Mouse (Mus musculus): ENCODE measurements at regions not wholly inside any gene's neighbourhood (a gene's known extent, or its start where the extent isn't known, plus 50 kb on each side); places are given as distances from the start of the nearest gene placed in this dataset.
"Not testable (repeated sequence)": the region's sequence is repeated elsewhere in the genome, so short reads cannot be mapped to it uniquely, and the experiment has no call there.

DNA sequence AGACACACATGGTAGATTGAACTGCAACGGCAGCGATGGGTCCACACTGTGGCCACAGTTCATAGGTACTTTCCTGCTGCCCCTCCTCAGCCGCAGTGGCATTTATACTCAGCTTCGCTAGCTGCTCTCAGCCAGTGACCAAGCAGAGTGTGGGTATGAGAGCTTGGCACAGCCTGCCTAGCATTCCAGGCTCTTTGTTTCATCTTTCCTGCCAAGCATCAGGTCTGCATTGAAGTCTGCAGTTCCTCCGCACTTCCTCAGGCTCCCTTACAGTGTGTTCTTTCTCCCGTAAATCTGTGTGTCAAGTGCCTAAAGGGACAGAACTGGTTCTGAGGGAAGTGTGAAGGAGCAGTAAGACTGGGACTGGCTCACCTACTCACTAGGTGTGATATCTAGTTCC is 194.6 kb upstream of the Daam1 start:
- no peaks in the 10 kb centered on the region for H3K79me2 ChIP-seq (ENCODE audit: inconsistent target)
- no peaks in the 10 kb centered on the region for H3K36me3 ChIP-seq (ENCODE audit: inconsistent target)
- 89% methylated on average over 6 of the region's 6 CpGs for WGBS (ENCODE audit: missing documents)
- no peak overlapping the region for H3K4me3 ChIP-seq (ENCODE audit: inconsistent target)
- no peak overlapping the region for H3K27ac ChIP-seq

DNA sequence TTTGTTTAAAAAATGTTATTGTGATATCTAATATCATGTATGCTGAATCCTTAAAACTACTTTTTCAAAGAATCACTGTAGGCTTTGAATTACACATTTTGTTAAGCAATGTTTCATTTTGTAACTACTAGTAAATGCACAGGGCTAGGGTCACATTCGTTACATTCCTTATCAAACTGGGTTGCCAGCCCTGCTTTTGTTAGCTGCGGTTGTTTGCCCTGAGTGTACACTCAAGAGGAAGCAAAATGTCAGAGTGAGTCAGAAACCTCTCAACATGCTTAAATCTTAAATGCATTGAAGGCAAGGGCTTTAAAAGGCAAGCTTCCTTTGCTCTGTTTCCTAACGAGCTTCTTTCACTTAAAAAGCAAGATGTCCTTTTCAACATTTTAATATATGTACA is 193.6 kb upstream of the Daam1 start:
- Histone ChIP-seq H3K79me2 (ENCODE audit: inconsistent target) (no peaks in the 10 kb centered on the region), H3K4me3 (ENCODE audit: inconsistent target) (no peak overlapping the region), H3K36me3 (ENCODE audit: inconsistent target) (no peaks in the 10 kb centered on the region), H3K27ac (no peak overlapping the region)
- WGBS (ENCODE audit: missing documents), result 58% methylated on average over 3 of the region's 3 CpGs

DNA sequence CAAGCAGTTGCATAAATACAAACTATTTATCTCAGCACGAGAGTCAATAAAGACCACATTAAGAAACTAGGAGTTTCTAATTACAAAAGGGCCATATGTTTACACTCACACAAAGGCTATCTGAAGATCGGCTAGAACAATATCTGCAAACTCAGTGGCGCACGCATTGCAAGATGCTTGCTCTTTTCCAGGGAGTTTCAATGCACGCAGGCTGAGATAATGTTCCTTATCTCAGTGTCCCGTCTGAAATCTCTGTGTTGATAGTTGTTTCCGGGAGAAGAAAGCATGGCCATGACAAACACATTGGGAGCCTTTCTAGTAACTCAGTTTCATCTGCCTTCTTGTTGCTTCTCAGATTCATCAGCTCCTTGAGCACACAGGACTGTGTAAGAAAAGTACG is 192.6 kb upstream of the Daam1 start:
- Histone ChIP-seq H3K36me3 (ENCODE audit: inconsistent target) (no peaks in the 10 kb centered on the region), H3K79me2 (ENCODE audit: inconsistent target) (no peaks in the 10 kb centered on the region), H3K27ac (no peak overlapping the region), H3K4me3 (ENCODE audit: inconsistent target) (no peak overlapping the region)
- 82% methylated on average over 8 of the region's 8 CpGs for WGBS (ENCODE audit: missing documents)

DNA sequence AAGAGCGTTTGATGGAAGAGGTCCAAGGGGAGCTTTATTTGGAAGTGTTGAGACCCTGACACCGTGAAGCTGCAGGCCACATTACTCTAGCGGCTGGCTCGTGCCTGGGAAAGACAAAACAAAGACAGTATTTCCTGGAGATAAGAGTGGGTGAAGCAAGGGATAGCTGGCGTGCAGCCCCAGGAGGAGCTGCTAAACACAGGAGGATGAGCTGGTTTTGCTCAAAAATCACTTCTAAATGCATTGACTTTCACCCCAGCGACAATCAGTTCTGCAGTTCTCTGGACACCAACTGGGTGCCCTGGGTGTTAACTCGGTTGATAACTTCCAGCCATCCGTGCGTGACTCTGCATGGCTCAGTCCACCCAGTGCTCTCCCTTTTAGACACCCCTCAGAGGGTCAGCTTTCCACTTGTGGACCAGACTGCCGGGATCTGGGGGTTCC is 190.8 kb upstream of the Daam1 start:
- Histone ChIP-seq H3K27ac (no peak overlapping the region), H3K36me3 (ENCODE audit: inconsistent target) (no peaks in the 10 kb centered on the region), H3K79me2 (ENCODE audit: inconsistent target) (no peaks in the 10 kb centered on the region), H3K4me3 (ENCODE audit: inconsistent target) (no peak overlapping the region)
- WGBS (ENCODE audit: missing documents), result 86% methylated on average over 10 of the region's 10 CpGs

DNA sequence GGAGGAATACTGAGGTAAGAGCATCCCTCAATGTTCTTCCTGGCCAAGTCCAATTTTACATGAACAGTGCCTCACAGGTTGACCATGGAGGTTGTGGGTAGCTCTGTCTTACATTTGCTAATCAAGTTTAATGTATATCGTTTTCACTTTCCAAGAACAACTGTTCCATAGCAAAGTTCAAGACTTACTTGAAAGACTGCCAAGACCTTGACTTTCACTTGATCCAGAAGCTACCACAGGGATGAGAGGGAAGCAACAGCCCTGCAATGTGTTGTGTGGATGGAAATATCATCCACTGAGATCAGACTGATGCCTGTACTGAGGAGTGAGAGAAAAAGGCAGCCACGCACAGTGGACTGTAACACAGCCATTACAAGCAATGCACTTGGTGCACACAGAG is 189.4 kb upstream of the Daam1 start:
- H3K36me3 ChIP-seq (ENCODE audit: inconsistent target), result no peaks in the 10 kb centered on the region
- no peak overlapping the region for H3K4me3 ChIP-seq (ENCODE audit: inconsistent target)
- WGBS (ENCODE audit: missing documents), result 100% methylated on average over 2 of the region's 2 CpGs
- no peak overlapping the region for H3K27ac ChIP-seq
- no peaks in the 10 kb centered on the region for H3K79me2 ChIP-seq (ENCODE audit: inconsistent target)

DNA sequence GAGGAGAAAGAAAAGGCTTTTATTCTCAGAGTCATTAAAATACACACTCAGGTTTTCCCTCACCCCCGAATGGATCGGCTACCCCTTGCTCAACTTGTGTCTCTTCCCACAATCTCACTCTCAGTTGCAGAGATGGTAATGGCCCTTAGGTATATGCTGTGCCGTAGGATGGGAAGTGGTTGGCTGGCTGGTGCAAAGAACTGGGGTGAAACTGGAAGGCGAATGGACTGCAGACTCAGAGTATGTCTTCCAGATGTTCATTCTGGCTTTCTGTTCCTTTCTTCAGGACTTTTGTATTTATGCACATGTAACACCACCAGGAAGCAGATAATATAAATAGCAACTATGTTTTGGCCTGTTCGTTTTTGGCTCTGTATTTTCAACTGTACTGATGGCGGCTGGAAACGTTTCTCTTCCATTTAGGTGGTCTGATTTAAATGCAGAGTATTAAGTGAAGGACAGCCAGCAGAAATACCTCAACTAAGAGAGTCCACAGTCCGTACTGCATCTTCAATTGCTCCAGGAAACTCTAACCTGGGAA is 188.0 kb upstream of the Daam1 start:
- H3K36me3 ChIP-seq (ENCODE audit: inconsistent target), result no peaks in the 10 kb centered on the region
- H3K4me3 ChIP-seq (ENCODE audit: inconsistent target), result no peak overlapping the region
- no peak overlapping the region for H3K27ac ChIP-seq
- WGBS (ENCODE audit: missing documents), result 84% methylated on average over 8 of the region's 8 CpGs
- no peaks in the 10 kb centered on the region for H3K79me2 ChIP-seq (ENCODE audit: inconsistent target)

DNA sequence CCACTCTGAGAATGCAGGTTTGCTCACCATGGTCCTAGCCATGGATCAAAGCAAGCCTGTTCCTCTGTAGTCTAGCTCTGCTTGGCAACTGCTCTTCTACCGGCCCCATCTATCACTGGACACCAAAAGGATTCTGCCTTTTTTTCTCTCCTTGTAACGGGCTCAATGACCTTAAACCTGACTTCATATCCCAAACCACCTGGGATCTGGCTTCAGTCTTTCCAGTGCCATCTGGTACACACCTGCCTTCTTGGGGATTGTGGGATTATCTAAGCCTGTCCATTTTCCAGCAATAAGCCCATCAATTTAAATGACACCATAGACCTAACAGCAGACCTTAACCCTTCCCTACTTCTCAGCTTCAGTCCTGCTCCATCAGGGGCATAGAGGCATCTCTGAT is 179.6 kb upstream of the Daam1 start:
- 85% methylated on average over 2 of the region's 2 CpGs for WGBS (ENCODE audit: missing documents)
- Histone ChIP-seq H3K36me3 (ENCODE audit: inconsistent target) (no peaks in the 10 kb centered on the region), H3K27ac (no peak overlapping the region), H3K79me2 (ENCODE audit: inconsistent target) (no peaks in the 10 kb centered on the region), H3K4me3 (ENCODE audit: inconsistent target) (no peak overlapping the region)

DNA sequence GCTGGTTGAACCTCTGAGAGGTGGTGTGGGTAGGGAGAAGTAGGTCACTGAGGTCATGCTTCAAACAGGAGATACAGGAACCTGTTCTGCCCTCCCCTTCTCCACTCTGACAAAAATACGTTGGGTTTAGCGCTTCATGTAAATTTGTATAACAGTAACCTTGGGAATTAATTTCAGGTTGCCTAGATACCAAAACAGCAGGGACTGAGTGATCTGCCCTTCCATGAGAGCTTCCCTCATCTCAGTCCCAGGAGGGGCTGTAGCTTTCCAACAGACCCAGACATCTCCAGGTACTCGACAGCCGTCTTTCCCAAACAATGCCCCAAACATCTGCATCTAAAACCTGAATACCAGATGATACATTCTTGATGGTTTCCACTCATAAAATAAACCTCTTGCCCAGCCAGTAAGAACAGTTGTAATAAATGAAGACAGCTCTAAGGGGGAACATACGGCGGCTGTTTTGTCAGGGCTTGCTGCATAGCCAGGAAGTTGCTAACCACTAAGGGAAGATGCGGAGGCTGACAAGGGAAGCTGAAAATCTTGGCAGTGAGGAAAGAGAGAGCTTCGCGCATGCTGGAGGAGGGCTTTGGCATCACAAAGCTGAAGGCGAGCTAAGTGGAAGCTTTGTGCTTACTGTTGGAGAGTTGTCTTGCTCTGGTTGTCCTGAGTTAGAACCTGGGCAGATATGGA is 137.4 kb upstream of the Daam1 start:
- no peaks in the 10 kb centered on the region for H3K36me3 ChIP-seq (ENCODE audit: inconsistent target)
- no peaks in the 10 kb centered on the region for H3K79me2 ChIP-seq (ENCODE audit: inconsistent target)
- 21% methylated on average over 10 of the region's 10 CpGs for WGBS (ENCODE audit: missing documents)
- no peak overlapping the region for H3K4me3 ChIP-seq (ENCODE audit: inconsistent target)
- no peak overlapping the region for H3K27ac ChIP-seq

DNA sequence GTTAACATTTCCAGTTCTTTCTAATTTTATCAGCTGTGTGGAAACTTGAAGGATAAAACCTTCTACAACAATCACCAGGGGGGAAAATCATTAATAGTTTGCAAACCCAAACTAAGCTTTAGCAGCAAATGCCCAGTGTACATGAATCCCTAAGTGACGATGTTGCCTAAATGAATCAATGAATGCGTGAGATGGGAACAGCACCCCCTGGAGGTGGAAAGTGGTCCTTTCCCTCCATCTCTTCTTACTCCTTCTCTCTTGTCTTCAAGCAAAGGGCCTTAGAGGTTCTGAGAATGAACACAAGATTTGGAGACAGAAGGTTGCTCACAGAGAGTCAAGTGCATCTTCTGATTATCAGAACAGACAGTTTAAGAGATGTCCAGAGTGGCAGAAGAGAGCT is 129.1 kb upstream of the Daam1 start:
- H3K79me2 ChIP-seq (ENCODE audit: inconsistent target), result no peaks in the 10 kb centered on the region
- H3K36me3 ChIP-seq (ENCODE audit: inconsistent target), result no peaks in the 10 kb centered on the region
- H3K27ac ChIP-seq, result no peak overlapping the region
- H3K4me3 ChIP-seq (ENCODE audit: inconsistent target), result no peak overlapping the region
- 96% methylated on average over 2 of the region's 2 CpGs for WGBS (ENCODE audit: missing documents)

DNA sequence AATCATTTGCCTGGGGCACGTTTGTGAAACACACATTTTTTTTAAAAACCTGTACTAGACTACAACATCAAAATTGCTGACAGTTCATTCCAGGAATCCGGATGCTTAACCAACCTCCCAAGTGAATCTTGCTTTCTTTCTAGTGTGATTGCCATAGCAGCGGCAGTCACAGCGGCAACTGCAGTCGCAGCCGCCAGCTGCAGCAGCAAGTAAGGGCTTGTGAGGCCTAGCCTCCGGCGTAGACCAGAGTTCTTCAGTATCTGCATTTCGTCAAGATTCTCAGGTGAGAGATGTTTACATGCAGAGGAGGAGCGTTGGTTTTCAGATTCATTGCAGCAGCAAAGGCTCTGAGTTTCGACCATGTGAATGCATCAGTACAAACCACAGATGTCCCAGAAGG is 128.7 kb upstream of the Daam1 start:
- Histone ChIP-seq H3K4me3 (ENCODE audit: inconsistent target) (no peak overlapping the region), H3K79me2 (ENCODE audit: inconsistent target) (no peaks in the 10 kb centered on the region), H3K27ac (no peak overlapping the region), H3K36me3 (ENCODE audit: inconsistent target) (no peaks in the 10 kb centered on the region)
- WGBS (ENCODE audit: missing documents), result 93% methylated on average over 11 of the region's 11 CpGs

DNA sequence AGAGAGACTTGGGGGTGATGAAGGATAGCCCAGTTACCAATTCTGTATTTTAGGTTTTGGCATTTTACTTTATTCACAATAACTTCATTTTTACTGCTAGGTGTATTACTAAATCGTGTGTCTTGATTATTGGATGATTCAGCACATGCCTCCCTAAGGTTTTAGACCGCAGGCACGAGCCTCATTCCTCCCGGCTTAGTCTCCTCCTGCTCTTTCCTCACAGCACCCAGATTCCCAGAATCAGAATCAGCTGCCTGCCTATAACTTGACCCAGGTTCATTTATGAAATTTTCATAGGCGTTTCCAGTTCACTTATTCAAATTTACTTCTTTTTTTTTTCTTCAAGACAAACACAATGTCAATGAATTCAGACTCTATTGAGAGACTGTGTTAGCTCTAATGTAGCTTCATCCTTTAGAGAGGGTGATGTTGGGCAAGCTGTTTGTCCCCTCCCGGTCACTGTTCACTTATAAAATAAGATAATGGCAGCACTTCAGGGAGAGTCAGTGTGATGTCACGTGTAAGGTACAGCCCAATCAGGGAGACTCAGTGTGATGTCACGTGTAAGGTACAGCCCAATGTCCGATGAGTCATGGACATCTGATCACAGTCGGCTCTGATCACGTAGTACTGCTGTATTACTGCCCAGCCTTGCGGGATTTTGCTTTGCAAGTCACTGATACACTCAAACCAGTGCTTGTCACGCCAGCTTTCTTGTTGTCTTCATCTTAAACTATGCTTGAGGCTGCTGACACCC is 127.6 kb upstream of the Daam1 start:
- Histone ChIP-seq H3K36me3 (ENCODE audit: inconsistent target) (no peaks in the 10 kb centered on the region), H3K79me2 (ENCODE audit: inconsistent target) (no peaks in the 10 kb centered on the region), H3K4me3 (ENCODE audit: inconsistent target) (no peak overlapping the region), H3K27ac (no peak overlapping the region)
- WGBS (ENCODE audit: missing documents), result 91% methylated on average over 13 of the region's 13 CpGs

DNA sequence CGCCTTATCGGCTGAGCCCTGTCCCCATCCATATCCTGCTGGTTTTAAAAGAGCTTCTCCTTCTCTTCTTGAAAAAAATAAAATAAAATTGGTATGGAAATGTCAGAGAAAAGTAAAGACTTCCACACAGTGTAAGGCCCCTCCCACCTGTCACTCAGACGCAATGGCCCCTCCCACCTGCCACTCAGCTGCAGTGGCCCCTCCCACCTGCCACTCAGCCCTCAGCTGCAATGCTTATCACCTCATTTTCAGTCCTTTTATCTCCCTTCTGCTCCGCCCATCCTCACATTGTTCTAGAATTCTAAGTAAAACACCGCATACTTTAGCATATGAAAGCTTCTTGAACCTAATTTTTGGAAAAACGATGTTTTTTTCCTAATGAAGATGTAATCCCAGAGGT is 126.4 kb upstream of the Daam1 start:
- WGBS (ENCODE audit: missing documents), result 85% methylated on average over 6 of the region's 6 CpGs
- Histone ChIP-seq H3K36me3 (ENCODE audit: inconsistent target) (no peaks in the 10 kb centered on the region), H3K27ac (no peak overlapping the region), H3K79me2 (ENCODE audit: inconsistent target) (no peaks in the 10 kb centered on the region), H3K4me3 (ENCODE audit: inconsistent target) (no peak overlapping the region)

DNA sequence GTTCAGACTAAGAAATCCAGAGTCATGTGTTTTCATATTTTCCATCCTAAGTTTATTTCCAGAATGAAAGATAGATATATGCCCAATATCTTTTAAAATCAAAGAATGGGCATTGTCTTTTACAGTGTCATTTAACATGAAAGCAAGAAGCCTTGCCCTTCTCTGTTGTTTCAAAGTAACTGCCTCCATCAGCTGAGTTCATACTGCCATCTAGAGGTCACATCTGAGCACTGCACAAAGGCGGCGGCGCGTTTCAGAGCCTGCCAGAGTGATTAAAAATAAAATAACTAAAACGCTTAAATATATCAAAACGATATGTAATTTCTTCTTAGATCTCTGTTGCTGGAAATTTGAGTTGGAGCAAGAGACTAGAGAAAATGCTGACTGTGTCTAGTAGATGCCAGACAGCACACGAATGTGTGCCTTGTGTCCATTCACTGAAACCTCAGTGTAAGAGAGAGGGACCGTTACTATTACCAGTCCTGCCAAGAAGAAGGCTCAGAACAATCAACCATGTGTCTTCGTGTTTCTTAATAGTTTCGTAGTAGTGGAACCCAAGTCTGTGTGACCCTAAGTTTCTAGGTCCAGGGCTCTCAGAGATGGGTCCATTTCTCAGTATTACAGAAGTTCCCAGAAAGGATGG is 123.0 kb upstream of the Daam1 start:
- H3K27ac ChIP-seq, result no peak overlapping the region
- H3K79me2 ChIP-seq (ENCODE audit: inconsistent target), result no peaks in the 10 kb centered on the region
- no peaks in the 10 kb centered on the region for H3K36me3 ChIP-seq (ENCODE audit: inconsistent target)
- no peak overlapping the region for H3K4me3 ChIP-seq (ENCODE audit: inconsistent target)
- WGBS (ENCODE audit: missing documents), result 26% methylated on average over 10 of the region's 10 CpGs

DNA sequence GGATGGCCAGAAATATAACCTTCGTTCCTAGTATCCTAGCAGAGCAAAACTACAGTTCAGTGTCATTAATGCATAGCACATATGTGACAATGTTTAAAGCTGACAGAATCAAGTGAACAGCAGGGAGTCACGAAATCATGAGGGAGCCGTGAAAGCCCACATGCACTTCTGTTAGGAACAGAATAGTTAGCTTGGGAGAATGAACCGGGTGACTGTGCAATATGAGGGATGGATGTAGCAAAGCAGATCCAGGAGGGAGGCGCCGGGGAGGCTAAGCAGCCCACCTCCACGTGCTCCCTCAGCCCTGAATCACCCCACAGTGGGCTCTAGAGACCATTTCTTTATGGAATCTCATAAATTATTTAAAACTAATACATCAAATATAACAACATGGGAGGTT is 116.3 kb upstream of the Daam1 start:
- Histone ChIP-seq H3K27ac (no peak overlapping the region), H3K36me3 (ENCODE audit: inconsistent target) (no peaks in the 10 kb centered on the region), H3K79me2 (ENCODE audit: inconsistent target) (no peaks in the 10 kb centered on the region), H3K4me3 (ENCODE audit: inconsistent target) (no peak overlapping the region)
- WGBS (ENCODE audit: missing documents), result 96% methylated on average over 7 of the region's 7 CpGs

DNA sequence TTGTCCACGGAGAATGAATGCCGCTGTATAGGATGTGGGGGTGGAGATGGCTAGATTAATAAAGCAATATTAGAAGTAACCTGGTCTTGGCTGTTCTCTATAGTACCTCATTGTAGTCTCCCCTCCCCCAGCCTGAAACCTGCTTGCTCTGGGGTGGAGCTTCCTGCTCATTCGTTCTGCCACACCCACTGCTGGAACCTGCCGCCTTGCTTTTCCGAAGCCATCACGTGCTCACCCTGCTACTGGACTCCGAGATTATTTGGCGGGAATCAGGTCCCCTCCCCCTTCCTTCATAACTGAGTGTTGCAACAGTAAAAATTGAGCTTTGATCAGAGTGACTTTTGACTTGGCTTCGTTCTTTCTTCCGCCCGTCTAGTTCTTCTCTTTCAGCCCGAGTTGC is 112.5 kb upstream of the Daam1 start:
- H3K79me2 ChIP-seq (ENCODE audit: inconsistent target); H3K27ac ChIP-seq; H3K36me3 ChIP-seq (ENCODE audit: inconsistent target); H3K4me3 ChIP-seq (ENCODE audit: inconsistent target): not testable (repeated sequence)
- WGBS (ENCODE audit: missing documents), result 75% methylated on average over 11 of the region's 12 CpGs

Data from macrophage (primary cell).